Mouse (Mus musculus) hindbrain, embryonic 12.5 days (tissue): Measurements from ENCODE around the gene Eif5a. TPM values are rescaled to one million over a fixed set of nuclear protein-coding genes. Genes with fewer than 3 reads are reported as not detected.
"Not testable (repeated sequence)": the region's sequence is repeated elsewhere in the genome, so short reads cannot be mapped to it uniquely, and the experiment has no call there.

Experiments
- ATAC-seq: fragments of 200-750 bp; cut with Nextera tagmentation; 2 replicates; pipeline ENCODE4 v1.8.0; 2017; ENCODE audit warnings: moderate TSS enrichment; ENCODE audit not compliant: low FRiP score
- H3K27ac ChIP-seq: fragments of 300-500 bp; sonication (generic); 2 replicates; pipeline ENCODE4 v1.5.1; 2016; ENCODE audit warnings: mild to moderate bottlenecking
- H3K27me3 ChIP-seq: fragments of 300-500 bp; sonication (generic); 2 replicates; pipeline ENCODE4 v1.6.1; 2016; ENCODE audit warnings: mild to moderate bottlenecking
- H3K36me3 ChIP-seq: fragments of 300-500 bp; sonication (generic); 2 replicates; pipeline ENCODE4 v1.6.1; 2016; ENCODE audit warnings: mild to moderate bottlenecking
- H3K4me1 ChIP-seq: fragments of 300-500 bp; sonication (generic); 2 replicates; pipeline ENCODE4 v1.6.1; 2016
- H3K4me2 ChIP-seq: fragments of 300-500 bp; sonication (generic); replicated peaks from 2 replicates; pipeline ENCODE4 v1.6.1; 2016; ENCODE audit warnings: mild to moderate bottlenecking
- H3K4me3 ChIP-seq: fragments of 300-500 bp; sonication (generic); 2 replicates; pipeline ENCODE4 v1.5.1; 2016; ENCODE audit warnings: mild to moderate bottlenecking
- H3K9ac ChIP-seq: fragments of 300-500 bp; sonication (generic); 2 replicates; pipeline ENCODE4 v1.6.1; 2016; ENCODE audit warnings: mild to moderate bottlenecking, moderate library complexity
- H3K9me3 ChIP-seq: fragments of 300-500 bp; sonication (generic); replicated peaks from 2 replicates; pipeline ENCODE4 v1.6.1; 2016; ENCODE audit warnings: mild to moderate bottlenecking
- WGBS: fragments of 180-500 bp; shearing (Covaris S2); methylation state at CpG from one replicate; pipeline ENCODE4 v1.1.7; 2016; 5-methylcytosine and 5-hydroxymethylcytosine counted together
- polyA plus RNA-seq: library from polyadenylated mRNA; unstranded; fragments of >200 nt; fragmentation: Nextera tagmentation; extraction: Ambion mirVana; gene quantifications from 2 replicates; pipeline ENCODE4 v1.2.1, GENCODE M21; 2016

The Eif5a gene
- polyA plus RNA-seq, 1 experiment from 2014 or later: 1,360 TPM

DNA sequence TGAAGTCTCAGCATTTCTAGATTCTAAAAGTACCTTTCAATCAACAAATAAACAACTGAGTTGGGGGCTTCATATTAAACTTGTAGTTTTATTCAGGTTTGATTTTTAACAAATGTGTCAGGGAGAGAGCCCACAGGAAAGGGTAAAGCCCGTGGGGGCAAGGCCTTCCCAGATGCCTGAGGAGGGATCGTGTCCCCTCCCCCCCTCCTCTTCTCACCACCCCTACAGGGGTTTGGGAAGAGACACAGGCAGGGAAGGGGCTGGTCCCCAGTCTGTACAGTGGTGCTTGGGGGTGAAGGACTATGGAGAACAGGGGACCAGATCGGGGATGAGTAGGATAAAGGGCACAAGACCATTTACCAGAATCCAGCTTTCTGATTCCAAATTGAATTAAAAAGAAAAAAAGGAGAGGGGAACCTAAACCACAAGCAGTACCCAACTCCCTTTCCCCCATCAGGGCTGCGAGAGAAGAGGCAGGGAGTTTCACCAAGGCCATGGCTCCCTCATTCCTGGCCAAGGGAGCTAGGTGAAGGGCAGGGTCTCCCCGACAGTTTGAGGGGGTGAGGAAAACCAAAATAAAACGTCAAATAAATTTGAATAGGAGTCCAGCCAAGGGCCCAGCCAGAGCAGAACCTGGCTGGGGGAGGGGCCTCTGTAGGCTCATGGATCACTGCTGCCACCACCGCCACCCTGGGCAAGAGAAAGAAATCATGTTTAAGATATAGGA lies 4.9 kb downstream of the Eif5a start:
- H3K4me2 ChIP-seq, H3K27ac ChIP-seq, H3K9ac ChIP-seq, H3K27me3 ChIP-seq, H3K9me3 ChIP-seq, H3K4me3 ChIP-seq, ATAC-seq: not testable (repeated sequence)
- H3K36me3 ChIP-seq: peaks cover 58% of the 10 kb centered on the region
- H3K4me1 ChIP-seq: peaks cover 45% of the 10 kb centered on the region
- 71% methylated on average over 7 of the region's 7 CpGs for WGBS

DNA sequence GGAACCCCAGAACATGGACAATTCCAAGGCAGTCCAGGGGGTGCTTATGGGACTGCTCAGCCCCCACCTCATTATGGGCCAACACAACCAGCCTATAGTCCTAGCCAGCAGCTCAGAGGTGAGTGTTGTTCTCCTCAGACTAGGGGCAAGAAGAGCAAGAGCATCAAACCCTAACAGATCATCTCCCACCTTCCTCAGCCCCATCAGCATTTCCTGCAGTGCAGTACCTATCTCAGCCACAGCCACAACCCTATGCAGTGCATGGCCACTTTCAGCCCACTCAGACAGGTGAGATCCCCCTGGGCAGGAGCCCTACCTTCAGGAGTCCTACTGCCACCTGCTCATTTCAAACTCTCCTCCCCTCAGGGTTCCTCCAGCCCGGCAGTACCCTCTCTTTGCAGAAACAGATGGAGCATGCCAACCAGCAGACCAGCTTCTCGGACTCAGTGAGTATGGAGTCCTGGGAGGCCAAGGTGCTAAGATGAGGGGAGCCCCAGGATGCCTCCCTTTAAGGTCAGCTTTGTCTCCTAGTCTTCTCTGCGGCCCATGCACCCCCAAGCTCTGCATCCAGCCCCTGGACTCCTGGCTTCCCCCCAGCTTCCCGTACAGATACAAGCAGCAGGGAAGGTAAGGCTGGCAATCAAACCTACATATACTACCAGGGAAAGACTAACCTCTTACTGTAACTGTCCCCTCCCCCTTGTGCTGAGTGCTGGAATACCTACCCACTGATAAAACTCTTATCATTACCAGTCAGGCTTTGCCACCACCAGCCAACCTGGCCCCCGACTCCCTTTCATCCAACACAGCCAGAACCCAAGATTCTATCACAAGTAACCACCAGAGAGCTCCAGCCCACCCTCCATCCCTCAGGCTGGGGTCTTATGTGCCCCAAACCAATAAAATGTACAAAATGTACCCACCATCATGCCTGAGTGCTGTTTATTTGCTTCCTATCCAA lies 5.8 kb downstream of the Eif5a start:
- H3K27me3 ChIP-seq: no peaks in the 10 kb centered on the region
- H3K4me3 ChIP-seq: no peak overlapping the region
- no peak overlapping the region for H3K9ac ChIP-seq
- H3K36me3 ChIP-seq: peaks cover 66% of the 10 kb centered on the region
- no peak for ATAC-seq
- H3K27ac ChIP-seq: no peak overlapping the region
- H3K4me1 ChIP-seq: peaks cover 45% of the 10 kb centered on the region
- H3K9me3 ChIP-seq: no peaks in the 10 kb centered on the region
- 70% methylated on average over 5 of the region's 5 CpGs for WGBS
- H3K4me2 ChIP-seq: peak overlapping the region; percentile 96; the same call in 1 of the 2 replicates

DNA sequence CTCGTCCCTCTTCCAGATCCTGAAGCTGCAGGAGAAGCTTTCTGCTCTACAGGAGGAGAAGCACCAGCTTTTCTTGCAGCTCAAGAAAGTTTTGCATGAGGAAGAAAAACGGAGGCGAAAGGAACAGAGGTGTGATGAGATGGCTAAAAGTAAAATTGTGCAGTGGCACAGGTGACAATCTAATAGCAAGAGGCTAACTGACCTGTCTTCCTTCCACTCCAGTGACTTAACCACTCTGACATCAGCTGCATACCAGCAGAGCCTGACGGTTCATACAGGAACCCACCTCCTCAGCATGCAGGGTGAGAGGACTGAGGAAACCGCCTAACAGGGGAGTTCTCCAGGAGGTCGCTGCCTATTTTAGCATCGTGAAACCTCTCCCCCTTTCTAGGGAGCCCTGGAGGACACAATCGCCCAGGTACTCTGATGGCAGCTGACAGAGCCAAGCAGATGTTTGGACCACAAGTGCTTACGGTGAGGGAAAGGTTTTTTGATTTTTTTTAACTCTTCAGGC lies 6.8 kb downstream of the Eif5a start:
- H3K4me1 ChIP-seq: peaks cover 43% of the 10 kb centered on the region
- no peaks in the 10 kb centered on the region for H3K9me3 ChIP-seq
- H3K36me3 ChIP-seq: peaks cover 76% of the 10 kb centered on the region
- no peak for ATAC-seq
- H3K9ac ChIP-seq: peak overlapping the region; percentile 88; the same call in 1 of the 2 replicates
- no peaks in the 10 kb centered on the region for H3K27me3 ChIP-seq
- no peak overlapping the region for H3K27ac ChIP-seq
- peak overlapping the region; percentile 77 for H3K4me3 ChIP-seq
- H3K4me2 ChIP-seq: peak overlapping the region; percentile 96
- WGBS: 38% methylated on average over 9 of the region's 9 CpGs

DNA sequence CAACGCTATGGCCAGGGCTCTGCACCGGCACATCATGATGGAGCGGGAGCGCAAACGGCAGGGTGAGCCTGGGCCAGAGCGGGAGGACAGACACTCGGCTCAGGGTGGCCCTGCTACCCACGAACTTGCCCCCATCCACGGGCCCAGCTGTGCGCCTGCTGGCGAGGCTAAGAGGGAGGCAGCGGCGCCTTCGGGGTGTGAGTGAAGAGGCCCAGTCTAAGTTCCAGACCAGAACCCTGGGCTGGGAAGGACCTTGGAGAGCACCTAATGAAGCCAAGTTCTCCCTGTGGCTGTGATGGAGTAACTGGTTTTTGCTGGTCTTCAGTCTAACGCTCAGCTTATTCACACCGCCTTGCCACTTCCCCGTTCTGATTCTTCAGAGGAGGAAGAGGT lies 7.4 kb downstream of the Eif5a start:
- H3K9me3 ChIP-seq: no peaks in the 10 kb centered on the region
- H3K4me2 ChIP-seq: peak overlapping the region; percentile 96
- peak overlapping the region; percentile 77 for H3K4me3 ChIP-seq
- no peaks in the 10 kb centered on the region for H3K27me3 ChIP-seq
- no peak; the same call in 1 of the 2 replicates for ATAC-seq
- 3% methylated on average over 17 of the region's 17 CpGs for WGBS
- peaks cover 37% of the 10 kb centered on the region for H3K4me1 ChIP-seq
- H3K9ac ChIP-seq: peak overlapping the region; percentile 88
- peak overlapping the region; percentile 88 for H3K27ac ChIP-seq
- peaks cover 82% of the 10 kb centered on the region for H3K36me3 ChIP-seq

DNA sequence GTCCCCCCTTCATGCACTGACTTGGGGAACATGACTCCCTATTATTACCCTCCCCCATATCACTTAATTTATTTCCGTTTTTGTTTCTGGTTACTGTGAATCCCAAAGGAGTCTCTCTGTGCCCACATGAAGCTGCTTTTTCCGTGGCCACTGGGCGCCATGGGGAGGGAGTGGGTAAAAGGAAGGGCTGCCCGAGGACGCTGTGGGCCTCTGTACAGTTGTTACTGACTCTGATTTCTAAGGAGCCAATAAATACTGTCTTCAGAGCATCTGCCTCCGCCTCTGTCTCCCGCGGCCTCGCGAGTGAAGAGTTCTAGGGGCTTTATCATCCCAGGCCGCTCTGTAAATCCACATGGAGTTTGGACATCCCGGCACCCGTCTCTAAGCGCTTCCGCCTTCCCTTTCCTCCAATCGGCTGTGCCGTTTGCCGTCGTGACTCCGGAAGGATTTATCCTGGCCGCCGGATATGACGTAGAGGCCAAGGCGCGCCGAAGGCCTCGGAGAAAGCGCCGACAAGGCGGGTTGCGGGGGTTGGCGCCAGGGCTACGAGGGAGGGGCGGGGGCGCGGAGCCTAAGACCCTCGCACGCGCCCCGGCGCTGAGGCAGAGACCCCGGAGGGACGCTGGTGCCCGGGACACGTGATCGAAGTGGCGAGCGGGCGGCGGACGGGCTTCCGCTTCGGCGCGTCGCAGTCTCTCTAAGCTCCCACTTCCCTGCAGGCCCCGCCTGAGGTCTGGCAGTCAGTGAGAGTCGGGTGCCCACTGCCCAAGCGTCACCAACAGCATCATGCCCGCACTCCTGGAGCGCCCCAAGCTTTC lies 8.0 kb downstream of the Eif5a start, which contains the start of gene Gps2:
Gene Gps2 (plus strand): TSS at position 335 of the 818 bp plus-strand sequence.
- Histone ChIP-seq H3K4me2 (peak within 1 kb of the TSS; percentile 96), H3K9me3 (no peaks in the 10 kb centered on the region), H3K9ac (peak within 1 kb of the TSS; percentile 88), H3K36me3 (peaks cover 85% of the 10 kb centered on the region), H3K4me1 (peaks cover 31% of the 10 kb centered on the region), H3K27me3 (no peaks in the 10 kb centered on the region), H3K4me3 (peak within 1 kb of the TSS; percentile 77), H3K27ac (peak within 1 kb of the TSS; percentile 88)
- 2% methylated on average over 61 of the region's 61 CpGs for WGBS
- ATAC-seq: peak; percentile 79

DNA sequence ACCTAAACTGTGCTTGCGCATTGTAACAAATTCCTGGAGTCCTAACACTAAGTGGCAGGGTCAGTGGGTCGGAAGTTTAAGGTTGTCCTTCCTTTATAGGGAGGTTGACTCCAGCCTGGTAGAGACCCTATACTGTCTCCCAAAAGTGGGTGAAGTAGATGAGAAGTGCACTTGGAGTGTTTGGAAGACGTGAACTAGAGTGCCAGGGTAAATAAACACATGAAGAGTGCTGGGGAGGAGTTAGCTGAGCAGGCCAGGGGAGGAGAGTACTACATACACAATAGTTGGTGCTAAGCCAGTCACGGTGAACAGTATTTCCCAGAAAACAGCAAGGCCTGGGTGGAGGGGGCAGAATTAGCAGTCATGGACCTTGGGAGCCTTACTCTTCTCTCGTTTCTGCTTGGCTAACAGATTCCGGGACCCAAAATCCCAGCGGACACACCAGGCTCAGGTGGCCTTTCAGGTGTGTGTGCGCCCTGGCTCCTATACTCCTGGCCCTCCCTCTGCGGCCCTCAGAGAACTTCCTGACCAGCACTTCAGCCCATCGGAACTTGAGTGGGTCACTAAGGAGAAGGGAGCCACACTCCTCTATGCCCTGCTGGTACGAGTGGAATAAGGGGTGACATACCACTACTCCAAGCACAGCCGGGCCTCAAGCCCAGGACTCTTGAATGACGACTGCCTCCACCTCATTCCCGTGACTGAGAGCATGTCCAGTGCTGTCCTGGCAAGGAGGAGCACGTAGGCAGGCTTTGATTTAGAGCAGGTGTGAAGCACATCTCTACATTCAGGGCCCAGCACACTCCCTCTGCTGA lies 8.8 kb downstream of the Eif5a start:
- peak; percentile 31 for ATAC-seq
- Histone ChIP-seq H3K4me3 (peak overlapping the region; percentile 77), H3K9ac (peak overlapping the region; percentile 88; the same call in 1 of the 2 replicates), H3K4me1 (peaks cover 29% of the 10 kb centered on the region), H3K36me3 (peaks cover 85% of the 10 kb centered on the region), H3K9me3 (no peaks in the 10 kb centered on the region), H3K4me2 (peak overlapping the region; percentile 96), H3K27me3 (no peaks in the 10 kb centered on the region), H3K27ac (peak overlapping the region; percentile 88; the same call in 1 of the 2 replicates)
- 77% methylated on average over 15 of the region's 15 CpGs for WGBS

DNA sequence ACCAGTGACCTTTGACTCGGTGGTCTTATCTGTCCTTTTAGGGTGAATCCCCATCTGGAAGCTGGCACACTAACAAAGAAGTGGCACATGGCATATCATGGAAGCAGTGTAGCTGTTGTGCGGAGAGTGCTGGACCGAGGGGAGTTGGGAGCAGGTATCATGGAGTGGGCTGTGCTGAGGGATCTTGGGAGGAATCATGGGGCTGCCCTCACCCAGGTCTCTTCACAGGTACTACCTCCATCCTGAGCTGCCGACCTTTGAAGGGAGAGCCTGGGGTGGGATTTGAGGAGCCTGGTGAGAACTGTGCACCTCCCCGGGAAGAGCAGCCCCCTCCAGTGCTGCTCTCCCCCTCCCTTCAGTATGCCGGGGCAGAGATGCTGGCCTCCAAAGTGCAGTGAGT lies 10.1 kb downstream of the Eif5a start:
- H3K4me3 ChIP-seq: no peak overlapping the region
- WGBS: 93% methylated on average over 6 of the region's 6 CpGs
- H3K27me3 ChIP-seq: no peaks in the 10 kb centered on the region
- no peaks in the 10 kb centered on the region for H3K9me3 ChIP-seq
- no peak overlapping the region for H3K9ac ChIP-seq
- no peak overlapping the region for H3K27ac ChIP-seq
- no peak for ATAC-seq
- H3K4me2 ChIP-seq: no peak overlapping the region
- H3K4me1 ChIP-seq: peaks cover 26% of the 10 kb centered on the region
- peaks cover 85% of the 10 kb centered on the region for H3K36me3 ChIP-seq

DNA sequence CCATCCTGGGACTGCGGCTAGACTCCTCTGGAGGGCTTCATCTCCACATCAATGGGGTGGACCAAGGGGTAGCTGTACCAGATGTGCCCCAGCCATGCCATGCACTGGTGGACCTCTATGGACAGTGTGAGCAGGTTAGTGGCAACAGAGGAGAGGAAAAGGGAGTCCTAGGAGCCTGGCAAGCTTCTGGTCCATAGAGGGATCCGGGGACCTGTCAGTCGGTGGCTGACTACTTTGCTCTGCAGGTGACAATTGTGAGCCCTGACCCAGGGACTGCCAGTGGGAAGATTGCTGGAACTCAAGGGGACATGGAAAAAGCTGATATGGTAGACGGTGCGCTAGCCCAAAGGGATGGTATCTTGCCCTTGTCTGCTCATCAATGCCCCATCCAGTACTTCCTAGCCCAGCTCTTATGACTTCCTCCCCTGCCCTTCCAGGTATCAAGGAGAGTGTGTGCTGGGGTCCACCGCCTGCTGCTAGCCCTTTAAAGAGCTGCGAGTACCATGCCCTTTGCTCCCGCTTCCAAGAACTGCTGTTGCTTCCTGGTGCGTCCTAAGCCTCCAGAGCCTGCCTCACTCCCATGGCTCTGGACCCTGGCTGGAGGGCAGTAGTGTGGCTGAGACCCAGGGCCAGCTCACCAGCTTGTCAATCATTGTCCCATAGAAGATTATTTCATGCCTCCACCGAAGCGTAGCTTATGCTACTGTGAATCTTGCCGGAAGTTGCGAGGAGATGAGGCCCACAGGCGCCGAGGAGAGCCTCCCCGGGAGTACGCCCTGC lies 10.8 kb downstream of the Eif5a start:
- H3K4me1 ChIP-seq: peaks cover 24% of the 10 kb centered on the region
- no peaks in the 10 kb centered on the region for H3K9me3 ChIP-seq
- no peak overlapping the region for H3K4me2 ChIP-seq
- H3K4me3 ChIP-seq: no peak overlapping the region
- no peak overlapping the region for H3K27ac ChIP-seq
- ATAC-seq: no peak
- no peak overlapping the region for H3K9ac ChIP-seq
- H3K27me3 ChIP-seq: no peaks in the 10 kb centered on the region
- 92% methylated on average over 17 of the region's 17 CpGs for WGBS
- peaks cover 85% of the 10 kb centered on the region for H3K36me3 ChIP-seq

DNA sequence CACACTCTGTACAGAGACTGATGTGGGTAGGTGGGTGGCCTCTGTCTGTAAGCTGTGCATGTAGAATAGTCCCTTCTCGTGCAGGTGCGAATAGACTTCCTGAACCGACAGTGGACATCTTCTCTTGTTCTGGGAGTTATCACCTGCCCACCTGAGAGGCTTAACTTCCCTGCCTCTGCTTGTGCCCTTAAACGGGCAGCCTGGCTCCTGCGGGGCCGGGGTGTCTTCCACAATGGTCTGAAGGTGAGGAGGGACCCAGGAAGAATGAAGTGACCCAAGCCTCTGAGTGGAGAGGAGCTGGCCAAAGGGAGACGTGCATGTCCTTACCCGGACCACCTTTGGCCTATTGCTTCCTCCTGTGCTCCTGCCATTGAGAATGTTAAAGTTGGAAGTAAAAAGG lies 11.6 kb downstream of the Eif5a start:
- H3K4me2 ChIP-seq: no peak overlapping the region
- ATAC-seq: no peak
- 95% methylated on average over 8 of the region's 8 CpGs for WGBS
- H3K4me3 ChIP-seq: no peak overlapping the region
- H3K4me1 ChIP-seq: peaks cover 16% of the 10 kb centered on the region
- H3K27me3 ChIP-seq: no peaks in the 10 kb centered on the region
- peaks cover 85% of the 10 kb centered on the region for H3K36me3 ChIP-seq
- H3K27ac ChIP-seq: no peak overlapping the region
- H3K9ac ChIP-seq: no peak overlapping the region
- H3K9me3 ChIP-seq: no peaks in the 10 kb centered on the region

DNA sequence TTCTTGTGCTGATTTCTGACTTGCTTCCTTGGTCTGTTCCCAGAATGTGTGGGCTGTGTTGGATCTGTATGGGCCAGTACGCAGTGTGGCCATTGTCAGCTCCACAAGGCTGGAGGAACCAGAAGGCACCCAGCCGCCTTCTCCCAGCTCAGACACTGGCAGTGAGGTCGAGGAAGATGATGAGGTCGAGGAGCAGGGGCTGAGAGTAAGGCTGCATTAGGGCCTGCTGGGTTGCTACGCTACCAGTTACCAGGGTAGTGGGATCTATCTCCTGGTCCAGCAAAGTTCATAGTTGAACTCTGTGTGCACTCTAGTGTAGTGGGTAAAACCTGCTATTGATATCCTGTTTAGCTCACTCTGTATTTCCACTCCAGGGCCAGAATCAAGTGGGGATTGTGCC lies 12.6 kb downstream of the Eif5a start:
- H3K4me2 ChIP-seq: no peak overlapping the region
- no peaks in the 10 kb centered on the region for H3K9me3 ChIP-seq
- ATAC-seq: no peak
- peaks cover 7% of the 10 kb centered on the region for H3K4me1 ChIP-seq
- 94% methylated on average over 5 of the region's 5 CpGs for WGBS
- H3K9ac ChIP-seq: no peak overlapping the region
- H3K27ac ChIP-seq: no peak overlapping the region
- H3K36me3 ChIP-seq: peaks cover 91% of the 10 kb centered on the region
- H3K4me3 ChIP-seq: no peak overlapping the region
- no peaks in the 10 kb centered on the region for H3K27me3 ChIP-seq
